Comparison of ENCODE assay signal across 22 mouse cellular contexts in the genomic region with DNA sequence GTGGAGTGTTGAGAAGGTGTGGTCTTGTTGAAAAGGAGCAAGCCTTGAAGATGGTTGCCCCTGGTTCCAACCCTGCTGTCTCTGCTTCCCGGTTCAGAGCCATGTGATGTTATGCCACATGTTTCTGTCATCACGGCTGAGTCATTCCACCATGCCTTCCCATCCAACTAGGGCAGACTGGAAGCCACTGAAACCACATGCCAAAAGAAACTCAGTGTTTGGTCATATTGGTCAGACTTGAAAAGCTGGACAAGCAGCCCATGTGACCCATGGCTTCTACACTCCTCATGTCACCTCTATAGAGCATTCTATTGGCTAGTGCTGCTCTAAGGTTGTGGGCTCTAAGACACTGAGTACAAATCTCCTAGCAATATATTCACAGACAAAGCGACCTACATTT. TPM values are rescaled to one million over a fixed set of nuclear protein-coding genes. Genes with fewer than 3 reads are reported as not detected.
DNase-seq lines count a peak whose midpoint lies in the region; ATAC-seq lines count a peak whose summit lies in the region.
"Had no signal": no experiment of that assay in that cellular context is flagged by ENCODE, and none has a peak within 500 bp of the region (broad histone marks: within the 10 kb centered on the region; RNA-seq: fewer than 3 reads in every experiment).

No protein-coding gene starts in this region.

- no peaks in the 10 kb centered on the region for H3K27me3 ChIP-seq in megakaryocyte, embryonic 14.5 days (replicated peaks)
- H3K27me3 ChIP-seq: CH12.LX; forebrain, embryonic 15.5 days; hindbrain, embryonic 13.5 days had no signal

- peak overlapping the region; percentile 31 for H3K4me3 ChIP-seq in megakaryocyte, embryonic 14.5 days (replicated peaks)
- H3K4me3 ChIP-seq: embryonic facial prominence, embryonic 10.5 days; forebrain, embryonic 15.5 days; heart, embryonic 10.5 days; hindbrain, embryonic 13.5 days had no signal

- peaks cover 85% of the 10 kb centered on the region for H3K4me1 ChIP-seq in megakaryocyte, embryonic 14.5 days

- H3K36me3 ChIP-seq in megakaryocyte, embryonic 14.5 days (replicated peaks; ENCODE audit: low read length), result peaks cover 96% of the 10 kb centered on the region
- H3K36me3 ChIP-seq: embryonic facial prominence, embryonic 10.5 days; forebrain, embryonic 15.5 days; hindbrain, embryonic 13.5 days had no signal

- no peaks in the 10 kb centered on the region for H3K9me3 ChIP-seq in megakaryocyte, embryonic 14.5 days
- H3K9me3 ChIP-seq: embryonic facial prominence, embryonic 10.5 days; forebrain, embryonic 15.5 days; heart, embryonic 10.5 days; hindbrain, embryonic 13.5 days had no signal

- ATAC-seq in megakaryocyte, adult 5-6 weeks (ENCODE audit: poor library complexity, severe bottlenecking), result no peak
- ATAC-seq: forebrain, embryonic 15.5 days; hindbrain, postnatal 0 days had no signal

- peak; percentile 13 for DNase-seq in NIH3T3 (ENCODE audit: low read depth)
- DNase-seq in fat pad, adult 2 months (ENCODE audit: extremely low read depth, low read depth, low spot score), result peak; percentile 28
- no peak for DNase-seq in c-Kit-positive CD71-positive TER-119-positive erythroid progenitor cells, embryonic 14.5 days (ENCODE audit: low spot score)
- no peak for DNase-seq in layer of hippocampus, postnatal 36 days
- no peak for DNase-seq in embryo, embryonic 10.5 days (ENCODE audit: low spot score)
- DNase-seq: adrenal gland, adult 8-10 months; adrenal gland, postnatal 36 days; cerebellum, adult 18-20 months; cerebellum, adult 9-11 months; cerebellum, postnatal 36 days; gastrocnemius, postnatal 14 days; heart, adult 18-20 months; heart, postnatal 10 days; kidney, adult 11 months had no signal

RNA-seq across cellular contexts. Expression of a gene that starts 41.5 kb away (rescaled TPM):
- 50.5 and 131 TPM in 2 replicates for polyA plus RNA-seq in megakaryocyte, embryonic 14.5 days (2012; ENCODE audit: insufficient read depth, low replicate concordance)
- 121 and 131 TPM in 2 replicates for total RNA-seq in megakaryocyte, adult 5-6 weeks (2015)
- 182 and 188 TPM in 2 replicates for total RNA-seq in megakaryocyte, adult 5-6 weeks (2017)
- total RNA-seq in layer of hippocampus, postnatal 36 days (2021), result 10 to 100 TPM; 35.3 to 37.8 TPM

Comparison
In these comparisons a context has a peak if more than half of its experiments do, and no peak if none do; other contexts are left out.
1. DNase-seq: peak in NIH3T3 (single experiment) and fat pad, adult 2 months (single experiment); none in c-Kit-positive CD71-positive TER-119-positive erythroid progenitor cells, embryonic 14.5 days (single experiment), layer of hippocampus, postnatal 36 days (0 of 2) and embryo, embryonic 10.5 days (single experiment).